Mouse (Mus musculus): ENCODE measurements around the gene 1190005I06Rik.

DNA sequence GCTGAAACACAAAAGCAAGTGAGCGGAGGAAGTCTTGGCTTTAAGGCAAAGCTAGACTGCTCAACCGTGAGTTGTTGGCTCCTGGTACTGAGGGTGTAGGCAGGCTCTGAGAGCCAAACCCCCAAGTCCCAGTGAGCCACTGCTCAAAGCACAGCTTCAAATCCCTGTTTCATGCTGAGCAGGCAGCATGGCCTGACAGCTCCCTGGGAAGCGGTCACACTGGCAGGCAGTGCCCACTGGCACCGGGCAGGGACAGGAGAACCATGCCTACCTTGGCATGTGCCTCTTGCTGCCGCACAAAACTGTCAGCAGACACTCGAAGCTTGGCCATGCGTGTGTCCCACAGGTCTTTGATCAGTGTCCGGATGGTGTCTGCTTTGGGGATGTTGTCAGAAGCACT is 65.6 kb downstream of the 1190005I06Rik start:
- TF ChIP-seq CTCF (IDR thresholded peaks at IDR 0.05; ENCODE audit: extremely low read depth, insufficient read length, insufficient replicate concordance, low read depth, low read length) (no peak), POLR2A (IDR thresholded peaks at IDR 0.05; ENCODE audit: low read depth, low read length) (no peak)

All from small intestine, adult 2 months (tissue).